Mouse (Mus musculus) forebrain, embryonic 15.5 days (tissue): ENCODE data around the gene Ccpg1os. TPM values are rescaled to one million over a fixed set of nuclear protein-coding genes. Genes with fewer than 3 reads are reported as not detected.

Experiments
- ATAC-seq: fragments of 200-750 bp; cut with Nextera tagmentation; replicated peaks from 2 replicates; pipeline ENCODE4 v1.8.0; 2017; ENCODE audit warnings: mild to moderate bottlenecking, moderate TSS enrichment, moderate library complexity
- H3K27ac ChIP-seq: fragments of 300-500 bp; sonication (generic); replicated peaks from 2 replicates; pipeline ENCODE4 v1.5.1; 2015; ENCODE audit warnings: mild to moderate bottlenecking, inconsistent platforms
- H3K27me3 ChIP-seq: fragments of 300-500 bp; sonication (generic); 2 replicates; pipeline ENCODE4 v1.6.1; 2015; ENCODE audit warnings: inconsistent platforms
- H3K36me3 ChIP-seq: fragments of 300-500 bp; sonication (generic); 2 replicates; pipeline ENCODE4 v1.6.1; 2015; ENCODE audit warnings: mild to moderate bottlenecking, inconsistent platforms
- H3K4me1 ChIP-seq: fragments of 300-500 bp; sonication (generic); 2 replicates; pipeline ENCODE4 v1.6.1; 2015; ENCODE audit warnings: inconsistent platforms
- H3K4me2 ChIP-seq: fragments of 300-500 bp; sonication (generic); replicated peaks from 2 replicates; pipeline ENCODE4 v1.6.1; 2015; ENCODE audit warnings: mild to moderate bottlenecking, inconsistent platforms
- H3K4me3 ChIP-seq: fragments of 300-500 bp; sonication (generic); 2 replicates; pipeline ENCODE4 v1.5.1; 2015; ENCODE audit warnings: mild to moderate bottlenecking, inconsistent platforms
- H3K9ac ChIP-seq: fragments of 300-500 bp; sonication (generic); replicated peaks from 2 replicates; pipeline ENCODE4 v1.6.1; 2015; ENCODE audit warnings: mild to moderate bottlenecking, inconsistent platforms
- H3K9me3 ChIP-seq: fragments of 300-500 bp; sonication (generic); 2 replicates; pipeline ENCODE4 v1.6.1; 2016; ENCODE audit warnings: inconsistent platforms
- WGBS: fragments of 180-500 bp; shearing (Covaris S2); methylation state at CpG from one replicate; pipeline ENCODE4 v1.1.7; 2015; ENCODE audit warnings: mixed read lengths; 5-methylcytosine and 5-hydroxymethylcytosine counted together
- polyA plus RNA-seq: library from polyadenylated mRNA; unstranded; fragments of >200 nt; fragmentation: Nextera tagmentation; extraction: Ambion mirVana; gene quantifications from 2 replicates; pipeline ENCODE4 v1.2.1, GENCODE M21; 2015

The Ccpg1os gene
- polyA plus RNA-seq, 1 experiment from 2014 or later: 23.8 TPM

GRCm38 (mm10) chr9:73004076-73004475, 18.9 kb upstream of the Ccpg1os start:
- Histone ChIP-seq H3K9me3 (no peaks in the 10 kb centered on the region), H3K4me2 (no peak overlapping the region), H3K9ac (no peak overlapping the region), H3K27me3 (no peaks in the 10 kb centered on the region), H3K4me3 (no peak overlapping the region), H3K36me3 (peaks cover 58% of the 10 kb centered on the region), H3K4me1 (no peaks in the 10 kb centered on the region), H3K27ac (no peak overlapping the region)
- no peak for ATAC-seq
- 92% methylated on average over 8 of the region's 8 CpGs for WGBS

DNA sequence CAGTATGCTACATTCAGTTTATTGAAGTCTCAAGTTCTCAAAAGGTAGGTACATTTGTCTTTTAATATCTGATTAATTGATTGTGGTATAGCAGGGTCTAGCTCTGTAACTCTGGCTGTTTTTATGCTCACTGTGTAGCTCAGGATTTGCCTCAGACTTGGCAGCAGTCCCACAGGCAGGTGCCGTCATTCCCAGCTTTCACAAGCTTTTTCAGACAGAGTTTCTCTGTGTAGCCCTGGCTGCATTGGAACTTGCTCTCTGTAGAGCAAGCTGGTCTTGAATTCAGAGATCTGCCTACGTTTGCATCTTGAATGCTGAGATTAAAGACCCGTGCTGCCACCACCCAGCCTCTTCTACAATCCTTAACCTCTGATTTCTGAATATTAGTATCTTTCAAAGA, 17.0 kb upstream of the Ccpg1os start:
- ATAC-seq: no peak
- no peaks in the 10 kb centered on the region for H3K4me1 ChIP-seq
- H3K27me3 ChIP-seq: no peaks in the 10 kb centered on the region
- 63% methylated on average over 3 of the region's 3 CpGs for WGBS
- H3K4me3 ChIP-seq: no peak overlapping the region
- H3K9ac ChIP-seq: no peak overlapping the region
- peaks cover 48% of the 10 kb centered on the region for H3K36me3 ChIP-seq
- no peak overlapping the region for H3K27ac ChIP-seq
- H3K4me2 ChIP-seq: no peak overlapping the region
- H3K9me3 ChIP-seq: no peaks in the 10 kb centered on the region

DNA sequence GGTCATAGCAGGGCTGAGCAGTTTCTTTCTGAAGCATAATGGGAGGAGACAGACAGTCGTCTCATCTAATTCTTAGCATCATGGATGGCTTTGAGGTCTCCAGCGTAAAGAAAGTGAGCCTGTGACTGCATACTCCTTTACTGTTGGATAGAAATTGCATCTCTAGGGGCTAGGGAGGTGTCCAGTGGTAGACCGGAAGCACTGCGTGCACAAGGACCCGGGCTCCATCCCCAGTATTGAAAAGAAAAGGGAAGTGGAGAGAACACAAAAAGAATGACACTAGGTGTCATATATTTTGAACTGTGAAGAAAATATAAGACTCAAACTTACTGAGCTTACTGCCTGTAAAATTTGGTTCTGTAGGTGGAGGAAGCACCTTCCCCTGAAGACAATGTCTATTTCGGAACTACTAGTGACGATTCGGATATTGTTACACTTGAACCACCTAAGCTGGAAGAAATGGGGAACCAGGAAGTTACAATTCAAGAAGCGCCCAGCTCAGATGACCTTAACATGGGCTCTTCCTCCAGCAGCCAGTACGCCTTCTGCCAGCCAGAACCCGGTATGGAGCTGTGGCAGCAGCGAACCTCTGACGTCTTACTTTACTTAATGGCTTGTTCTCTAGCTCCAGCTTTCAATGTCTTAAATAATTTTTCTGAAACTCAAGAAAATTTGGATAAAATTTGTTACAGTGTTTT, 16.3 kb upstream of the Ccpg1os start:
- 92% methylated on average over 13 of the region's 13 CpGs for WGBS
- Histone ChIP-seq H3K9ac (no peak overlapping the region), H3K4me3 (no peak overlapping the region), H3K27me3 (no peaks in the 10 kb centered on the region), H3K27ac (no peak overlapping the region), H3K9me3 (no peaks in the 10 kb centered on the region), H3K4me1 (no peaks in the 10 kb centered on the region), H3K36me3 (peaks cover 41% of the 10 kb centered on the region), H3K4me2 (no peak overlapping the region)
- no peak for ATAC-seq

DNA sequence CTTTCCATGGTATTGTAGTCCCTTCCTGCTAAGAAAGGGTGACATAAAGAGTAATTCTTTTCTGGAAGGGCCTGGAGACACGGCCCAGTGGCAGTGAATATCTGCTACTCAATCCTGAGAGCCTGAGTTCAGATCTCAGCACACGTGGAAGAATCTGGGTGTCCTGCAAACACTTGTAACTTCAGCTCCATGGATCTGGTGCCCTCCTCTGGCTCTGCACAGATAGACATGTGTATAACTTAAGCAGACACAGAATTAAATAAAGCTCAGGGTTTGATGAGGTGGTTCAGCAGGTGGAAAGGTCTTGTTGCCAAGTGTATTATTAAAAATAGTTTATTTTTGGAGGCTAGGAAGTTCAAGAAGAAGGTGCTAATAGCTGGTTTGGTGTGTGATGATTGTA, 15.3 kb upstream of the Ccpg1os start:
- WGBS: 72% methylated on average over 2 of the region's 2 CpGs
- Histone ChIP-seq H3K4me1 (no peaks in the 10 kb centered on the region), H3K36me3 (peaks cover 34% of the 10 kb centered on the region), H3K9ac (no peak overlapping the region), H3K27me3 (no peaks in the 10 kb centered on the region), H3K4me3 (no peak overlapping the region), H3K27ac (no peak overlapping the region), H3K4me2 (no peak overlapping the region), H3K9me3 (no peaks in the 10 kb centered on the region)
- no peak for ATAC-seq

- Histone ChIP-seq H3K4me2 (no peak overlapping the region), H3K4me3 (no peak overlapping the region), H3K9ac (no peak overlapping the region), H3K9me3 (no peaks in the 10 kb centered on the region), H3K27ac (no peak overlapping the region), H3K27me3 (no peaks in the 10 kb centered on the region), H3K4me1 (no peaks in the 10 kb centered on the region), H3K36me3 (0 out of 2 replicates have a peak, but pooled peaks cover 14% of the 10 kb centered on the region)
- WGBS: 44% methylated on average over 7 of the region's 7 CpGs
- ATAC-seq: no peak
Measured at GRCm38 (mm10) chr9:72996806-72997205, 11.6 kb upstream of the Ccpg1os start.

- Histone ChIP-seq H3K36me3 (0 out of 2 replicates have a peak, but pooled peaks cover 10% of the 10 kb centered on the region), H3K4me2 (no peak overlapping the region), H3K9ac (no peak overlapping the region), H3K4me3 (no peak overlapping the region), H3K9me3 (no peaks in the 10 kb centered on the region), H3K27me3 (no peaks in the 10 kb centered on the region), H3K27ac (no peak overlapping the region), H3K4me1 (no peaks in the 10 kb centered on the region)
- ATAC-seq: no peak
Measured at GRCm38 (mm10) chr9:72996167-72996566, 11.0 kb upstream of the Ccpg1os start.

DNA sequence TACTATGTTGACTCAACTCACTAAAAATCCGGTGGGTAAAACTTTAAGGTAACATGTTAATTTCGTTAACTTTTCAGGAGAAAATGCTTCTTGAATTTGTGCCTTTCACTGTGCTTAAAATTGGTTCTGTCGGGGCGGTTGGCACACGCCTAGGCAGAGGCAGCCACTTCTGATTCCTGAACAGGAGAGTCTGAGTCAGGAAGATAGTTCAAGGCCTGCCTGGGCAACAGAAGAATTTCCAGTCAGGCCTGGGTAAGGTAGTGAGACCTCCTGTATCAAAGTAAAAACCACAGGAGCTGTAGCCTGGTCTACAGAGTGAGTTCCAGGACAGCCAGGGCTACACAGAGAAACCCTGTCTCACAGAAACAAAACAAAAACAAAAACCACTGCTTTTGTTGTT, 7.4 kb upstream of the Ccpg1os start:
- WGBS: 87% methylated on average over 5 of the region's 5 CpGs
- Histone ChIP-seq H3K4me3 (no peak overlapping the region), H3K27ac (no peak overlapping the region), H3K9me3 (no peaks in the 10 kb centered on the region), H3K4me1 (no peaks in the 10 kb centered on the region), H3K27me3 (no peaks in the 10 kb centered on the region), H3K9ac (no peak overlapping the region), H3K36me3 (no peaks in the 10 kb centered on the region), H3K4me2 (no peak overlapping the region)
- no peak for ATAC-seq

DNA sequence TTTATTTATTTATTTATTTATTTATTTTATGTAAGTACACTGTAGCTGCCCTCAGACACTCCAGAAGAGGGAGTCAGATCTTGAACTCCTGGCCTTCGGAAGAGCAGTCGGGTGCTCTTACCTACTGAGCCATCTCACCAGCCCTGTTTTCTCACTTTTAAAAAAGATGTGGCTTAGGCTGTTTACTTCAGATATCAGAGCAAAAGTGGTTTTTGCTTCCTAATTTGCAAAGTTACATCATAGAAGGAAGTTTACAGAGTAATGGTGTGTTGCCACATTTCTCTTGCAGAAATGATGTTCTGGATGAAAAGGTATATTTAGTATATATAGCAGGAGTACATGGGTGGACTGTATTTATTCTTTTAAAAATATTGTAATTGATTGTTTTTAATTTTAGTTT, 6.2 kb upstream of the Ccpg1os start:
- Histone ChIP-seq H3K4me3 (no peak overlapping the region), H3K4me1 (peaks cover 5% of the 10 kb centered on the region), H3K4me2 (no peak overlapping the region), H3K36me3 (no peaks in the 10 kb centered on the region), H3K27me3 (no peaks in the 10 kb centered on the region), H3K27ac (no peak overlapping the region), H3K9me3 (no peaks in the 10 kb centered on the region), H3K9ac (no peak overlapping the region)
- no peak for ATAC-seq
- 90% methylated on average over 2 of the region's 2 CpGs for WGBS

DNA sequence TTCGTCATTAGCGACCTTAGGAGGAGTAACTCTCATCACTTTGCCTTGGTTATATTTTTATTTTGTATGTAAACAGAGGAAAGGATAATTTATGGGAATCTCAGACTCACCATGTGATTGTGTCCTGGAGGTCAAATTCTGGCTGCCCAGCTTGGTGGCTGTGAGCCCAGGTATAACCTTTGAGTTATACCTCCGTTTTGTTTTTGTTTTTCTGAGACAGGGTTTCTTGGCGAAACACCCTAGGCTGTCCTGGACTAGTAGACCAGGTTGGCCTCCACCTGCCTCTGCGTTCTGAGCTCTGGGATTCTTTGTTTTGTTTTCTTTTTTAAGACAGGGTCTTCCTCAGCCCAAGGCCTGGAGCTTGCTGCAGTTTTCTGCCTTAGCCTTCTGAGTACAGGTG, 3.5 kb upstream of the Ccpg1os start:
- H3K9me3 ChIP-seq: no peaks in the 10 kb centered on the region
- no peaks in the 10 kb centered on the region for H3K27me3 ChIP-seq
- no peak overlapping the region for H3K27ac ChIP-seq
- H3K36me3 ChIP-seq: no peaks in the 10 kb centered on the region
- H3K4me1 ChIP-seq: peaks cover 18% of the 10 kb centered on the region
- no peak for ATAC-seq
- no peak overlapping the region for H3K9ac ChIP-seq
- H3K4me3 ChIP-seq: no peak overlapping the region
- 83% methylated on average over 5 of the region's 5 CpGs for WGBS
- no peak overlapping the region for H3K4me2 ChIP-seq

DNA sequence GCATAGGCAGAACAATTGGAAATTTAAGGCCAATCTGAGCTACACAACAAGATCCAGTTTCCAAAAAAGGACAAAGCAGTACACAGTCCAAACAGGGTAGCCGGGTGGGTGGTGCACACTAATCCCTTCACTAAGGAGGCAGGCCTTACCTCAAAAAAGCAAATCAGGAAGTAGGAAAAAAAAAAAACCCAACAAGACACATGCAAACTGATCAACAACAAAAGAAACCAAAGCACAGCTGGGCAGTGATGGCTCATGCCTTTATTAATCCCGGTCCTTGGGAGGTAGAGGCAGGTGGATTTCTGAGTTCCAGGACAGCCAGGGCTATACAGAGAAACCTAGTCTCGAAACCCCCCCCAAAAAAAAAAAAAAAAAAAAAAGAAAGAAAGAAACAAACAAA, 2.5 kb upstream of the Ccpg1os start:
- Histone ChIP-seq H3K9me3 (no peaks in the 10 kb centered on the region), H3K4me2 (no peak overlapping the region), H3K36me3 (no peaks in the 10 kb centered on the region), H3K27me3 (no peaks in the 10 kb centered on the region), H3K27ac (no peak overlapping the region), H3K9ac (no peak overlapping the region), H3K4me3 (no peak overlapping the region), H3K4me1 (peaks cover 18% of the 10 kb centered on the region)
- WGBS: 54% methylated on average over 3 of the region's 3 CpGs
- ATAC-seq: no peak

DNA sequence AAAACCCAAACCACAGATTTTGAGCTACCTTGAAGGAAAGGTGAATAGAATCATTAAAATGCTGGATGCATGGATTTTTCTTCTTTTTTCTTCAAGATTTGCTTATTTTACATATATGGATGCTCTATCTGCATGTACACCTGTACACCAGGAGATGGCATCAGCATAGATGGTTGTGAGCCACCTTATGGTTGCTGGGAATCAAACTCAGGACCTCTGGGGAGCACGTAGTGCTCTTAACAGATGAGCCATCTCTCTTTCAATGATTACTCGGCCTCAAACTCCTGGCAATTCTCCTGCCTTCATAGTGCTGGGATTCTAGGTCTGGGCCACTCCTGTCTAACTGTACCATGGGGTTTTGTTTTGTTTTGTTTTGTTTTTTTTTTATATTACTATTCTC, 2.1 kb downstream of the Ccpg1os start:
- no peak overlapping the region for H3K9ac ChIP-seq
- H3K9me3 ChIP-seq: no peaks in the 10 kb centered on the region
- no peak for ATAC-seq
- H3K4me3 ChIP-seq: no peak overlapping the region
- no peaks in the 10 kb centered on the region for H3K36me3 ChIP-seq
- H3K4me2 ChIP-seq: no peak overlapping the region
- H3K27me3 ChIP-seq: no peaks in the 10 kb centered on the region
- peaks cover 18% of the 10 kb centered on the region for H3K4me1 ChIP-seq
- no peak overlapping the region for H3K27ac ChIP-seq
- WGBS: 76% methylated on average over 2 of the region's 2 CpGs

GRCm38 (mm10) chr9:72975242-72975641, 9.9 kb downstream of the Ccpg1os start:
- Histone ChIP-seq H3K27ac (no peak overlapping the region), H3K4me3 (no peak overlapping the region), H3K27me3 (no peaks in the 10 kb centered on the region), H3K4me2 (no peak overlapping the region), H3K9me3 (no peaks in the 10 kb centered on the region), H3K4me1 (no peaks in the 10 kb centered on the region), H3K36me3 (no peaks in the 10 kb centered on the region), H3K9ac (no peak overlapping the region)
- no peak for ATAC-seq
- 91% methylated on average over 1 of the region's 1 CpGs for WGBS

DNA sequence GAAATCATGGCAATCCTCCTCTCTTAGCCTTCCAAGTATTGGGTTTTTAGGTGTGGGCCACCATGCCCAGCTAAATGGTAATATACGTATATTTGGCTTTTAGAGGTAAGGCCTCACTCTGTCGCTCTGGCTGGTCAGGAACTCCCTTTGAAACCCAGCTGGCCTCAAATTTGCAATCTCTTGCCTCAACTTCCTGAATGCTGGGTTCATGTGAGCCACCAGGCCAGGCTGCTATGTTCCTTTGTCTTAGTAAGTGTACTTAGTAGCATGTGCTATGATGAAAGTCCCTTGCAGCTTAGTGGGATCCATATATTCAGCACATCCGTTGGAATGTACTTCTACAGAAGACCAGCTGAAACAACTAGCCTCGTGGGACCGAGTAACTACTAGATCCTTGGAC, 10.4 kb downstream of the Ccpg1os start:
- Histone ChIP-seq H3K9ac (no peak overlapping the region), H3K9me3 (no peaks in the 10 kb centered on the region), H3K27ac (no peak overlapping the region), H3K4me1 (no peaks in the 10 kb centered on the region), H3K4me3 (no peak overlapping the region), H3K36me3 (no peaks in the 10 kb centered on the region), H3K4me2 (no peak overlapping the region), H3K27me3 (no peaks in the 10 kb centered on the region)
- WGBS: 90% methylated on average over 5 of the region's 5 CpGs
- no peak for ATAC-seq
